Mouse (Mus musculus) adrenal gland, adult 2 months (tissue): ENCODE data around the gene Clca3a1. TPM values are rescaled to one million over a fixed set of nuclear protein-coding genes. Genes with fewer than 3 reads are reported as not detected.

Experiments used
- DNase-seq: peaks from one replicate; pipeline ENCODE4 v3.0.0; 2021
- polyA plus RNA-seq: library from polyadenylated mRNA; depleted of rRNA; stranded (reverse); fragments of >200 nt; gene quantifications from 2 replicates; pipeline ENCODE4 v1.2.3, GENCODE M21; 2012; rRNA removed
- total RNA-seq, 2 experiments: library from RNA; stranded (reverse); gene quantifications; 2 replicates each; pipeline ENCODE4 v1.2.3; 2021

The Clca3a1 gene
- total and polyA plus RNA-seq, 3 experiments, result 1.1 to 5.2 (median 1.6) TPM

DNA sequence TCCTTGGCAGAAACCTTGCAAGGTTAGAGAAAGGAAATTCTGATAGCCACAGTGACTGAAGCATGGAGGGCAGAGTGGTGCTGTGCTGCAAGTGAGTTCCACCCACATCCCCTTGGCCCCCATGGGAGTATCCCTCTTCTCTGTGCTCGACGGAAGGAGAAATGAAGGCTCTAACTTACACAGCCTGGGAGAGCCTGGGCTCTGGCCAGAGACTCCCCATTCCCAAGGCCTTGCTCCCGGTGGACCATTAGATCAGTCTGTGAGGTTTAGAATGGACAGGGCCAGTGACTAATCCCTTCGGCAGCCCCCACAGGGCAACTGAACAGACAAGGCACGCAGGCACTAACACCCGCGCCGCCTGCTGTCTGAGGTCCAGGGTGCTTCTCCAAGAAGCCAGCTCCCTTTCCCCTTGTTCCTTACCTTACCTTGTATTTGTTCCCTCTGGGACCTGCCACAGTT lies 81.0 kb downstream of the Clca3a1 start:
- DNase-seq, result no peak

Other genes starting within 250 kb of the Clca3a1 start
- 10 to 100 TPM; 18.9 to 20.1 TPM for gene Hs2st1, start 190.8 kb downstream of the Clca3a1 start, total RNA-seq
- 2.7 and 2.8 TPM in 2 replicates for gene Hs2st1, start 190.8 kb downstream of the Clca3a1 start, polyA plus RNA-seq
- gene Selenof, start 190.7 kb downstream of the Clca3a1 start, total RNA-seq, result 100 to 1,000 TPM; 353 to 369 TPM
- gene Selenof, start 190.7 kb downstream of the Clca3a1 start, polyA plus RNA-seq, result 125 and 154 TPM in 2 replicates
- 100 to 1,000 TPM; 168 to 210 TPM for gene Sh3glb1, start 40.6 kb downstream of the Clca3a1 start, total RNA-seq
- gene Sh3glb1, start 40.6 kb downstream of the Clca3a1 start, polyA plus RNA-seq, result 14.2 and 16.3 TPM in 2 replicates
- gene Clca3a2, start 58.5 kb upstream of the Clca3a1 start, total RNA-seq, result not detected
- 0.03 TPM in 1 of 2 replicates, not detected in the other for gene Clca3a2, start 58.5 kb upstream of the Clca3a1 start, polyA plus RNA-seq
- not detected for gene Clca3b, start 88.4 kb upstream of the Clca3a1 start, total RNA-seq
- gene Clca3b, start 88.4 kb upstream of the Clca3a1 start, polyA plus RNA-seq, result not detected in 2 replicates
- not detected for gene Clca4b, start 171.6 kb upstream of the Clca3a1 start, total RNA-seq
- not detected in 2 replicates for gene Clca4b, start 171.6 kb upstream of the Clca3a1 start, polyA plus RNA-seq
- not detected for gene Clca4a, start 214.1 kb upstream of the Clca3a1 start, total RNA-seq
- not detected in 2 replicates for gene Clca4a, start 214.1 kb upstream of the Clca3a1 start, polyA plus RNA-seq